Mouse (Mus musculus): ENCODE measurements around the gene Olfr1535. TPM values are rescaled to one million over a fixed set of nuclear protein-coding genes. Genes with fewer than 3 reads are reported as not detected.

Gene Olfr1535
- not detected for polyA plus RNA-seq (2014; fragmentation: Illumina TruSeq; extraction: RNeasy Lipid Tissue Mini Kit (QIAGEN cat#74804); ENCODE audit: low read depth, low replicate concordance)

DNA sequence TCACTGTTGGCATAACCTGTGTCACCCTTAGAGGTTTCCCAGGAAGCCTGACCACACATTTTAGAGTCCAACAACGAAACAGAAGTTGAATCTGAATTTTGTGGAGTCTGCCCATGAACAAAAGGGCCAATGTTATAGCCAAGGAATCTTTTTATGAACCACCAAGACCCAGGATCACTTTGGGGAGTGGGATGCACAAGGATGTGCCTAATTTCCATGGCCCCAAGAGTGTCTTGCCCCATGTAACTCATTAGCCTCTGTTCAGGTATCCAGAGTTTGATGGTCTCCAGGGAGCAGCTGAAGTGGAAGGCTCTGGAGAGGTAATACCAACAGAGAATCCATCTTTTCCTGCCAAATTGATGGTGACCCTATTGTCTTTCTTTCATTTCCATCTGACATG, at the start of gene Olfr1535:
Gene Olfr1535 (minus strand): TSS at position 101 of the 400 bp plus-strand sequence.

DNA sequence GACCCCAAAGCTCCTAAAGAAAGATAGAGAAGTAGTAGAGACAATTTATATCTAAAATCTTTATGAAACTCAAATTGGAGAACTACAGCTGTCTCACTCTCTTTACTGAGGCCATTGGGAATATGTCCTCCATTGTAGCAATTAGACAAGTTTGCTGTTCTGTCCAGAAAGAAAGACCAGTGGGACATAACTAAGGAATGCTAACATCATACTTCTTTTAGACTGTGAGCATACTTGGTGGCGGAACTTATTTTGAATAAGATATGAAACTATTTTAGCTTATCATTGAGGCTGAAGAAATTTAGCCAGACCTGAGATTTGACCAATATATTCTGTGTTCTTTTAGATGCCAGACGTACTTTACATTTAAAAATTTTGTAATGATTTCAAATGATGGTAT, 22.0 kb upstream of the Olfr1535 start, which contains the start of gene Olfr1364:
Gene Olfr1364 (minus strand): TSS at position 101 of the 400 bp plus-strand sequence.

DNA sequence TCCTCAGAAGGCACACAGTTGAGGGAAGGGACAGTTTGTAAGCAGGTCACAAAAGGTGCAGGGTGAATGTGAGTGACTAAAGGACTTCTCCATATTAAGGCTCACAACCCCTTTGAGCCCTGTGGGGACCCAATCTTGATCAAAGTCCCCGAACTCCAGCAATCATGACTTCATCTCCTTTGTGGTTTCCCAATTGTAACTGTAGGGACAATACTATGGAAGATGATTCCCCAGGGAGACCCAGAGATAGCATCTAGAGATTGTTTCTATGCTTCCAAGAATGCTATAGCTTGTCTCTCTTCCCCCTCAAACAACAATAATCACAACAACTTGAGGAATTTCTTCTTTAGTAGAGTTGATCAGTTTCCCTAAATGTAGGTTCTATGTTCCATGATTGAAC, 17.0 kb downstream of the Olfr1535 start, which contains the start of gene Olfr1366:
Gene Olfr1366 (minus strand): TSS at position 101 of the 400 bp plus-strand sequence.

DNA sequence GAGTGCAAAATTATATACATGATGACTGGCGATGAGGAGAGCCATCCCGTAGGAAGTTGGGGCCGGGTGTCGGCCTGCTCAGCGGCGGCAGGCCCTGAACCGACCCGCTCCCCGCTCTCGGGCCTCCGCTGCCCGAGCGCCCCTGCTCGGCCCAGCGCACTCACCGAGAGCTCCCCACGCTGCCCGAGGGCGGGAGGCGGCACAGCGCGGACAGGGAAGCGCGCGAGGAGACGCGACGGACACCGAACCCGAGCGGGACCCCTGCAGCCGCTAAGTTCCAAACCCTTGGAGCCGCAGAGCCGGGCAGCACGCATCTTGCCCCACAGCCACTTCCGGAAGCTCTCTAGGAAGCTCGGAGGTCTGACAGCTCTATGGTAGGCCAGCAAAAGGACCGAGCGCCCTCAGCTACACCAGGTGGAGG, 28.9 kb downstream of the Olfr1535 start, which contains the start of gene Zkscan8:
Gene Zkscan8 (minus strand): TSS at position 340 of the 421 bp plus-strand sequence.

Other genes starting within 250 kb of the Olfr1535 start
- 104 TPM for gene Gpx6, start 247.8 kb downstream of the Olfr1535 start, polyA plus RNA-seq (2014; fragmentation: Illumina TruSeq; extraction: RNeasy Lipid Tissue Mini Kit (QIAGEN cat#74804); ENCODE audit: low read depth, low replicate concordance)
- gene Olfr1367, start 213.0 kb downstream of the Olfr1535 start, polyA plus RNA-seq (2014; fragmentation: Illumina TruSeq; extraction: RNeasy Lipid Tissue Mini Kit (QIAGEN cat#74804); ENCODE audit: low read depth, low replicate concordance) = not detected
- gene Zscan12, start 197.1 kb downstream of the Olfr1535 start, polyA plus RNA-seq (2014; fragmentation: Illumina TruSeq; extraction: RNeasy Lipid Tissue Mini Kit (QIAGEN cat#74804); ENCODE audit: low read depth, low replicate concordance) = 9.8 TPM
- 62.6 TPM for gene Zkscan3, start 157.1 kb downstream of the Olfr1535 start, polyA plus RNA-seq (2014; fragmentation: Illumina TruSeq; extraction: RNeasy Lipid Tissue Mini Kit (QIAGEN cat#74804); ENCODE audit: low read depth, low replicate concordance)
- gene Pgbd1, start 118.8 kb downstream of the Olfr1535 start, polyA plus RNA-seq (2014; fragmentation: Illumina TruSeq; extraction: RNeasy Lipid Tissue Mini Kit (QIAGEN cat#74804); ENCODE audit: low read depth, low replicate concordance) = 7.0 TPM
- 67.5 TPM for gene Zscan26, start 106.2 kb downstream of the Olfr1535 start, polyA plus RNA-seq (2014; fragmentation: Illumina TruSeq; extraction: RNeasy Lipid Tissue Mini Kit (QIAGEN cat#74804); ENCODE audit: low read depth, low replicate concordance)
- gene Nkapl, start 91.4 kb downstream of the Olfr1535 start, polyA plus RNA-seq (2014; fragmentation: Illumina TruSeq; extraction: RNeasy Lipid Tissue Mini Kit (QIAGEN cat#74804); ENCODE audit: low read depth, low replicate concordance) = 1.5 TPM
- 1.5 TPM for gene Zkscan4, start 81.0 kb downstream of the Olfr1535 start, polyA plus RNA-seq (2014; fragmentation: Illumina TruSeq; extraction: RNeasy Lipid Tissue Mini Kit (QIAGEN cat#74804); ENCODE audit: low read depth, low replicate concordance)
- not detected for gene Gm10065, start 80.5 kb downstream of the Olfr1535 start, polyA plus RNA-seq (2014; fragmentation: Illumina TruSeq; extraction: RNeasy Lipid Tissue Mini Kit (QIAGEN cat#74804); ENCODE audit: low read depth, low replicate concordance)
- gene AK157302, start 64.7 kb downstream of the Olfr1535 start, polyA plus RNA-seq (2014; fragmentation: Illumina TruSeq; extraction: RNeasy Lipid Tissue Mini Kit (QIAGEN cat#74804); ENCODE audit: low read depth, low replicate concordance) = 4.2 TPM
- not detected for gene Gm11273, start 58.5 kb downstream of the Olfr1535 start, polyA plus RNA-seq (2014; fragmentation: Illumina TruSeq; extraction: RNeasy Lipid Tissue Mini Kit (QIAGEN cat#74804); ENCODE audit: low read depth, low replicate concordance)
- 26.7 TPM for gene Zkscan8, start 28.8 kb downstream of the Olfr1535 start, polyA plus RNA-seq (2014; fragmentation: Illumina TruSeq; extraction: RNeasy Lipid Tissue Mini Kit (QIAGEN cat#74804); ENCODE audit: low read depth, low replicate concordance)
- not detected for gene Olfr1366, start 17.1 kb downstream of the Olfr1535 start, polyA plus RNA-seq (2014; fragmentation: Illumina TruSeq; extraction: RNeasy Lipid Tissue Mini Kit (QIAGEN cat#74804); ENCODE audit: low read depth, low replicate concordance)
- gene Olfr1364, start 21.9 kb upstream of the Olfr1535 start, polyA plus RNA-seq (2014; fragmentation: Illumina TruSeq; extraction: RNeasy Lipid Tissue Mini Kit (QIAGEN cat#74804); ENCODE audit: low read depth, low replicate concordance) = not detected
- gene Olfr1362, start 54.1 kb upstream of the Olfr1535 start, polyA plus RNA-seq (2014; fragmentation: Illumina TruSeq; extraction: RNeasy Lipid Tissue Mini Kit (QIAGEN cat#74804); ENCODE audit: low read depth, low replicate concordance) = not detected
- gene Olfr11, start 82.6 kb upstream of the Olfr1535 start, polyA plus RNA-seq (2014; fragmentation: Illumina TruSeq; extraction: RNeasy Lipid Tissue Mini Kit (QIAGEN cat#74804); ENCODE audit: low read depth, low replicate concordance) = not detected
- gene Olfr1361, start 103.5 kb upstream of the Olfr1535 start, polyA plus RNA-seq (2014; fragmentation: Illumina TruSeq; extraction: RNeasy Lipid Tissue Mini Kit (QIAGEN cat#74804); ENCODE audit: low read depth, low replicate concordance) = not detected
- not detected for gene Olfr1360, start 117.5 kb upstream of the Olfr1535 start, polyA plus RNA-seq (2014; fragmentation: Illumina TruSeq; extraction: RNeasy Lipid Tissue Mini Kit (QIAGEN cat#74804); ENCODE audit: low read depth, low replicate concordance)
- gene Olfr1359, start 138.2 kb upstream of the Olfr1535 start, polyA plus RNA-seq (2014; fragmentation: Illumina TruSeq; extraction: RNeasy Lipid Tissue Mini Kit (QIAGEN cat#74804); ENCODE audit: low read depth, low replicate concordance) = not detected
- gene Hist1h2bl, start 156.2 kb upstream of the Olfr1535 start, polyA plus RNA-seq (2014; fragmentation: Illumina TruSeq; extraction: RNeasy Lipid Tissue Mini Kit (QIAGEN cat#74804); ENCODE audit: low read depth, low replicate concordance) = not detected
- gene Hist1h2ai, start 156.5 kb upstream of the Olfr1535 start, polyA plus RNA-seq (2014; fragmentation: Illumina TruSeq; extraction: RNeasy Lipid Tissue Mini Kit (QIAGEN cat#74804); ENCODE audit: low read depth, low replicate concordance) = not detected
- gene Hist1h3h, start 157.8 kb upstream of the Olfr1535 start, polyA plus RNA-seq (2014; fragmentation: Illumina TruSeq; extraction: RNeasy Lipid Tissue Mini Kit (QIAGEN cat#74804); ENCODE audit: low read depth, low replicate concordance) = not detected
- gene Hist1h2bm, start 162.2 kb upstream of the Olfr1535 start, polyA plus RNA-seq (2014; fragmentation: Illumina TruSeq; extraction: RNeasy Lipid Tissue Mini Kit (QIAGEN cat#74804); ENCODE audit: low read depth, low replicate concordance) = not detected
- gene Hist1h4j, start 175.2 kb upstream of the Olfr1535 start, polyA plus RNA-seq (2014; fragmentation: Illumina TruSeq; extraction: RNeasy Lipid Tissue Mini Kit (QIAGEN cat#74804); ENCODE audit: low read depth, low replicate concordance) = 2.0 TPM
- not detected for gene Hist1h4k, start 190.6 kb upstream of the Olfr1535 start, polyA plus RNA-seq (2014; fragmentation: Illumina TruSeq; extraction: RNeasy Lipid Tissue Mini Kit (QIAGEN cat#74804); ENCODE audit: low read depth, low replicate concordance)
- gene Hist1h2ak, start 193.9 kb upstream of the Olfr1535 start, polyA plus RNA-seq (2014; fragmentation: Illumina TruSeq; extraction: RNeasy Lipid Tissue Mini Kit (QIAGEN cat#74804); ENCODE audit: low read depth, low replicate concordance) = not detected
- not detected for gene Hist1h2bn, start 194.2 kb upstream of the Olfr1535 start, polyA plus RNA-seq (2014; fragmentation: Illumina TruSeq; extraction: RNeasy Lipid Tissue Mini Kit (QIAGEN cat#74804); ENCODE audit: low read depth, low replicate concordance)
- not detected for gene Hist1h1b, start 220.7 kb upstream of the Olfr1535 start, polyA plus RNA-seq (2014; fragmentation: Illumina TruSeq; extraction: RNeasy Lipid Tissue Mini Kit (QIAGEN cat#74804); ENCODE audit: low read depth, low replicate concordance)
- not detected for gene Hist1h3i, start 223.5 kb upstream of the Olfr1535 start, polyA plus RNA-seq (2014; fragmentation: Illumina TruSeq; extraction: RNeasy Lipid Tissue Mini Kit (QIAGEN cat#74804); ENCODE audit: low read depth, low replicate concordance)
- gene Hist1h2an, start 227.3 kb upstream of the Olfr1535 start, polyA plus RNA-seq (2014; fragmentation: Illumina TruSeq; extraction: RNeasy Lipid Tissue Mini Kit (QIAGEN cat#74804); ENCODE audit: low read depth, low replicate concordance) = not detected
- not detected for gene Hist1h2bp, start 227.6 kb upstream of the Olfr1535 start, polyA plus RNA-seq (2014; fragmentation: Illumina TruSeq; extraction: RNeasy Lipid Tissue Mini Kit (QIAGEN cat#74804); ENCODE audit: low read depth, low replicate concordance)